Mouse (Mus musculus) gastrocnemius, postnatal 4 days (tissue): ENCODE measurements at regions not wholly inside any gene's neighbourhood (a gene's known extent, or its start where the extent isn't known, plus 50 kb on each side); places are given as distances from the start of the nearest gene placed in this dataset.

Source experiments
- DNase-seq, 2 experiments: peaks; one replicate each; pipeline ENCODE4 v3.0.0; 2021 to 2022; ENCODE audit warnings: low spot score in 2 of 2, mixed read lengths in 2 of 2

- no peak for DNase-seq
Measured at GRCm38 (mm10) chr1:120882959-120883549, 280.8 kb downstream of the En1 start.

- DNase-seq: no peak
Measured at GRCm38 (mm10) chr1:120883632-120884031, 281.4 kb downstream of the En1 start.

- no peak for DNase-seq
Measured at GRCm38 (mm10) chr1:120910801-120911200, 308.6 kb downstream of the En1 start.

GRCm38 (mm10) chr1:120911962-120912670, 309.9 kb downstream of the En1 start:
- no peak for DNase-seq

GRCm38 (mm10) chr1:120921540-120921939, 319.3 kb downstream of the En1 start:
- peak in 1 of 2 experiments; percentile 15 for DNase-seq

GRCm38 (mm10) chr1:120925271-120925670, 323.1 kb downstream of the En1 start:
- DNase-seq: no peak

- no peak for DNase-seq
Measured at GRCm38 (mm10) chr1:120930141-120930540, 327.9 kb downstream of the En1 start.

GRCm38 (mm10) chr1:120935321-120935720, 333.1 kb downstream of the En1 start:
- DNase-seq: no peak

GRCm38 (mm10) chr1:120943711-120944110, 341.5 kb downstream of the En1 start:
- no peak for DNase-seq

GRCm38 (mm10) chr1:120946349-120946748, 344.1 kb downstream of the En1 start:
- DNase-seq: no peak

GRCm38 (mm10) chr1:120961235-120961634, 359.0 kb downstream of the En1 start:
- no peak for DNase-seq

- DNase-seq: no peak
Measured at GRCm38 (mm10) chr1:120961984-120962383, 359.8 kb downstream of the En1 start.

- DNase-seq: peak in 1 of 2 experiments; percentile 18
Measured at GRCm38 (mm10) chr1:120963477-120964178, 361.4 kb downstream of the En1 start.

GRCm38 (mm10) chr1:120964179-120964517, 361.9 kb downstream of the En1 start:
- no peak for DNase-seq

GRCm38 (mm10) chr1:120966132-120966531, 363.9 kb downstream of the En1 start:
- no peak for DNase-seq

- DNase-seq: peak; percentile 25 to 65
Measured at GRCm38 (mm10) chr1:120974661-120975060, 357.7 kb downstream of the Insig2 start.

- DNase-seq: no peak
Measured at GRCm38 (mm10) chr1:121004535-121004934, 327.9 kb downstream of the Insig2 start.

GRCm38 (mm10) chr1:121005198-121005597, 327.2 kb downstream of the Insig2 start:
- DNase-seq: no peak

- no peak for DNase-seq
Measured at GRCm38 (mm10) chr1:121012126-121012525, 320.3 kb downstream of the Insig2 start.

GRCm38 (mm10) chr1:121013839-121014503, 318.4 kb downstream of the Insig2 start:
- DNase-seq: no peak

GRCm38 (mm10) chr1:121029375-121029774, 303.0 kb downstream of the Insig2 start:
- no peak for DNase-seq
